Mouse (Mus musculus): Measurements from ENCODE around the gene Hecw2. TPM values are rescaled to one million over a fixed set of nuclear protein-coding genes. Genes with fewer than 3 reads are reported as not detected.

The Hecw2 gene
- polyA plus RNA-seq, 1 experiment: 0.76 TPM

- DNase-seq (ENCODE audit: low spot score): no peak
Observed at GRCm38 (mm10) chr1:53894299-53894698, 300.7 kb downstream of the Hecw2 start.

GRCm38 (mm10) chr1:53890380-53890779 lies 304.6 kb downstream of the Hecw2 start:
- DNase-seq (ENCODE audit: low spot score): no peak

DNA sequence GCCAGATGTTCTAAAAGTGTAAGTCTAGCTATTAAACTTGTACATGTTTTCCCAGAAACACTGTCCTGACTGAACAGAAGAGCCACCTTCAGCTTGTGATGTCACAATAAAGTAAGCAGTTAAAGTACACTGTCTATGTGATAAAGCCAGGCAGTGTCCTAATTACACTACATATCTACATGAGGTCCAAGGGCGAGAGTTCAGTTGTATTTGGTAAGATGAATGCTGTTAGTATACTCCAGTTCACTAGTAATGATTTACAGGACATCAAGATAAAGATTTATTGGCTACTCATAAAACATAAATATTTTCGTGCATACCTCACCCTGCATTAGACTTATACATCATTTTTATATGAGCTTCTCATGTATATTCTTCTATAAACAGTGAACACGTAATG lies 305.2 kb downstream of the Hecw2 start:
- no peak for DNase-seq (ENCODE audit: low spot score)

GRCm38 (mm10) chr1:53882480-53882879 lies 312.5 kb downstream of the Hecw2 start:
- DNase-seq (ENCODE audit: low spot score): no peak

DNA sequence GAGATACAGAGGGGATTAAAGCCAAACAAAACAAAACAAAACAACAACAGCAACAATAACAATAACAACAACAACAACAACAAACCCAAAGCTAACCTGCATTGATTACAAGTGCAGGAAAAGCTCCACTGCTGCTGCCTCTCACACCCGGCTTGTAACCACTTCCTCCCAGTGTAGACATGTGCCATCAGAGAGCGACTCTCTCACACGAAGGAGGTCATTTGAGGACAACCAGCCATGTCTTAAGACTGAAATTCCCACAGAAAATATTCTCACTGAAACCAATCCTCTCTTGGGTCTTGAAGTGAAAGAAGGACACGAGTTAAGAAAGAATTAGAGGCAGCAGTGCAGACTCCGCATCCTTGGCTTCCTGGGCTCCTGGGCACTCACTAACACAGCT lies 319.0 kb downstream of the Hecw2 start:
- DNase-seq (ENCODE audit: low spot score): no peak

DNA sequence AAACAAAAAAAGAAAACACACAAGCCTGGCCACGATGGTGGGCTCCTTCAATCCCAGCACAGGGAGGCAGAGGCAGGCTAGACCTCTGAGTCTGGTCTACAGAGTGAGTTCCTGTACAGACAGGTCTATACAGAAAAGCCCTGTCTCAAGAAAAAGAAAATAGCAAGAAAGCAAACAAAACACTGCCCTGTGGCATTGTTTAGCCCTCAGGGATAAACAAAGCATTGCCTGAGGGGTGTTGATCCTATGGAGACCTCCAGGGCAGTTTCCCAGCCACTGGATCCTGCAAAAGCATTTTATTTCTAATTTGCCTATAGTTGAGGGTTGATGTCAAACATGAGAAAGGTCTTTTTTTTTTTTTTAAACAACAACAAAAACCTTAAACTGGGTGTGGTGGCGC lies 327.7 kb downstream of the Hecw2 start:
- DNase-seq (ENCODE audit: low spot score): no peak

GRCm38 (mm10) chr1:53866374-53866902 lies 328.5 kb downstream of the Hecw2 start:
- no peak for DNase-seq (ENCODE audit: low spot score)

DNA sequence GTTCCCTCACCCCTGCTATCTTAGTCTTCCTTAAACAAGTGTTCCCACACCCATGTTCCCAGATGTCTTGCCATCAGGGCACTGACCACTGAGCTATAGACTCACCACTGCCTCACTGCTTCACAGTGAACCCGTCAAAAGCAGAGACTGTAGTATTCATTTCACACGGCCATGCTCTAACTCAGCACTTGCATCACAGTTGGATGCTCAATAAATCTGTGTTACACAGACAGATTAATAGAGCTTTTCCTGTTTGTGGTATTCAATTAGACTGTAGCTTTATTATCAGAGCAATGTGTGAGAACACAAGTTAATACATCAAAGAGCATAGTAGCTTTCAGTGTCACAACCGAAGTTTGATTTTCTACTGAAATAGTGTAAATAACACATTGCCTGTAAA lies 330.9 kb downstream of the Hecw2 start:
- DNase-seq (ENCODE audit: low spot score): no peak

- DNase-seq (ENCODE audit: low spot score): no peak
Observed at GRCm38 (mm10) chr1:53860611-53861010, 334.4 kb downstream of the Hecw2 start.

GRCm38 (mm10) chr1:53859175-53859574 lies 335.8 kb downstream of the Hecw2 start:
- DNase-seq (ENCODE audit: low spot score): no peak

- no peak for DNase-seq (ENCODE audit: low spot score)
Observed at GRCm38 (mm10) chr1:53856501-53857103, 338.4 kb downstream of the Hecw2 start.

GRCm38 (mm10) chr1:53855732-53856131 lies 339.2 kb downstream of the Hecw2 start:
- DNase-seq (ENCODE audit: low spot score): no peak

DNA sequence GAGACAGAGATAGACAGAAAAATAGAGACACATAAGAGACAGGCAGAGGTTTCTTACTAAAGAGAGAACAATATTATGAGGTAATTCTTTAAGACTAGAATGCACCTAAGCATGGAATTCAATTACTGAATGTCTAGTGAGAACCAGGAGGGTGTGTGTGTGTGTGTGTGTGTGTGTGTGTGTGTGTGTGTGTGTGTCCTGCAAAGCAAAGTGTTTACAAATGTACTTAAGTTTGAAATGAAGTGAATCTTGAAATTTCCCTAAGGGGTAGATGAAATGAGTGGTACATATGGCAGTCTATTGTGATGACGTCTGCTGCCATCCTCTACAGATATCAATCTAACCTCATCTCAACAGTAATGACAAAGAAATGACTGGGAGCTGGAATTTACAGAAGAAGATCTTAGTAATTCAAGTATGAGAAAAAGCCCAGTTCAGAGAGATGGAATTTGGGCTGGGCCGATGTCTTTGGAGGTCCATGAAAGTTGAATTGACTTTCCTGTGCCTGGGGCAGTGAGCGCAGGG lies 342.8 kb downstream of the Hecw2 start:
- DNase-seq (ENCODE audit: low spot score): no peak

GRCm38 (mm10) chr1:53851334-53851733 lies 343.6 kb downstream of the Hecw2 start:
- no peak for DNase-seq (ENCODE audit: low spot score)

GRCm38 (mm10) chr1:53850891-53851290 lies 344.1 kb downstream of the Hecw2 start:
- DNase-seq (ENCODE audit: low spot score): no peak

- no peak for DNase-seq (ENCODE audit: low spot score)
Observed at GRCm38 (mm10) chr1:53846665-53847237, 348.2 kb downstream of the Hecw2 start.

GRCm38 (mm10) chr1:53845854-53846253 lies 349.1 kb downstream of the Hecw2 start:
- no peak for DNase-seq (ENCODE audit: low spot score)

DNA sequence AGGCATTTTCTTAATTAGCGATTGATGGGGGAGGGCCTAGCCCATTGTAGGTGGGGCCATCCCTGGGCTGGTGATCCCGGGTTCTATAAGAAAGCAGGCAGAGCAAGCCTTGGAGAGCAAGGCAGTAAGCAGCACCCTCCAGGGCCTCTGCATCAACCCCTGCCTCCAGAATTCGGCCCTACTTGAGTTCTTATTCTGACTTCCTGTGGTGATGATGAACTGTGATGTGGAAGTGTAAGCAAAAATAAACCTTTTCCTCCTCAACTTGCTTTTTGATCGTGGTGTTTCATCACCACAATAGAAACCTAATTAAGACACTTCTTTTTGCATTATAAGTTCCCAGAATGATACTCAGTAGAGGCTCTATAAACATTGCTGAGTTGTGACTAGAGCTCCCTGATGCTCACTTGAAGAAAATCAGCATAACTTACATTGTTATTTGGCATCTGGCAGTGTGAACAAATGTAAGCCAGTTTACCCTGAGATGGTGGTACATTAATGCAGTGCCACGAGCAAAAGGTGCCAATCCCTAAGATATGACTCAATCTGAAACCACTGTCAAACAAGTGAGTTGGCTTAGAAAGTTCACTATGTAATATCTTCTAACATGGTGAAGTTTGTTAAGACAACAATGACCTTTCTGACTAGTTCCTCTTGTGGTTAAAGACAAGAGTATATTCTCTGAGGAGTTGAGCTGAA lies 349.9 kb downstream of the Hecw2 start:
- DNase-seq (ENCODE audit: low spot score): no peak

DNA sequence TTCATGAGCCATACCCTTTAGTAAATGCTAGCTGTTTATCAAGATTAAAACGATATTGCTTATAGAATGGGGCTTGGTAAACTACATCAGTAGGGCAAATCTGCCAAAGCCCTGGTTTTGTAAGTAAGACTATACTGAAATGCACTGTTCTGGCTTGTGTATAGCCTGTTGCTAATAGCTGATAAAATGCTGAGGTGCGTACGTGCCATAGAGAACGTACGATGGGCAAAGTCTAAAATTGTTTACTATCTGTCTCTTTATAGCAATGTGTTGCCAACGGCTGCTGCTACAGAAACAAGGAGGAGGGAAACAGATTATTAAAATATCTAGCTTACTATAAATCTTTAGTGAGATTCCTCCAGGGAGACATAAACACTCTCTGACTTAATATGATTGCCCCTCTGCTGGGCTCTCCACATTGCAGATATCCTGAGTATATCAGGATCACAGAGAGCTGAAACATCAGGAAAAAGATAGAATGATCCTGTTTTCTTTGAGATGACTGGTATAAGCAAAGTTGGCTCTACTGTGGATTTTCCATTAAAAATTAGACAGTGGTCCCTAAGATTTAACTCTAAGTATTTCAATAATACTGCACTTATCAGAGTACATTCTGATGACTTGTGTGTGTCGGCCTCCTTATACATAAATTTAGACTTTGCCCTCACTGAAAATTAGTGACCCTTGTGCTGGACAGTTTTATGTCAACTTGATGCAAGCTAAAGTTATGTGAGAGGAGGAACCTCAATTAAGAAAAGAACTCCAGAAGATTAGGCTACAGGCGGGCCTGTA lies 350.6 kb downstream of the Hecw2 start:
- no peak for DNase-seq (ENCODE audit: low spot score)

GRCm38 (mm10) chr1:53843051-53843450 lies 351.9 kb downstream of the Hecw2 start:
- no peak for DNase-seq (ENCODE audit: low spot score)

- no peak for DNase-seq (ENCODE audit: low spot score)
Observed at GRCm38 (mm10) chr1:53841080-53841479, 353.9 kb downstream of the Hecw2 start.

DNA sequence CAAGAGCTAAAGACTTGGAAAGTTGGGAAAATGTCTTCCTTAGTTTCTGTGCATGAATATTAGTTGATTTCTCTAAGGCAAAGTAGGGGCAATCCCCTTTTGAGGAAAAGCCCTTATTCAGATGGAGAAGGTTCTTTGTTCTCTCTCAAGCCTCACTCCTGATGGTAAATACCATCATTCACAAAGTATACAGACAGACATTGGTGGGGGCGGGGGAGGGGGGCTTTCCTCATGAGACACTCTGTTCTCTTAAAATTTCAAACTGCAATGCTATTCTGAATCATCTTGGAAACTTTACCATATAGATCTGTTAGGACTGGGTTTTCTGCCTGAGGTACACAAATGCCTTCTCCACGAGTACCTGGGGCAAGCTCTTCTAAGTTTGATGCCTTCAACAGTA lies 355.6 kb downstream of the Hecw2 start:
- no peak for DNase-seq (ENCODE audit: low spot score)

Data from urinary bladder, adult 2 months (tissue).